Mouse (Mus musculus) midbrain, embryonic 16.5 days (tissue): ENCODE data around the gene Gm15127. TPM values are rescaled to one million over a fixed set of nuclear protein-coding genes. Genes with fewer than 3 reads are reported as not detected.
"Not testable (repeated sequence)": the region's sequence is repeated elsewhere in the genome, so short reads cannot be mapped to it uniquely, and the experiment has no call there.

Experiments used
- ATAC-seq: fragments of 200-750 bp; cut with Nextera tagmentation; 2 replicates; pipeline ENCODE4 v1.8.0; 2017; ENCODE audit warnings: moderate TSS enrichment
- H3K27ac ChIP-seq: fragments of 300-500 bp; sonication (generic); 2 replicates; pipeline ENCODE4 v1.5.1; 2014; ENCODE audit warnings: mild to moderate bottlenecking, low read length, mixed read lengths
- H3K27me3 ChIP-seq: fragments of 300-500 bp; sonication (generic); 2 replicates; pipeline ENCODE4 v1.6.1; 2014; ENCODE audit warnings: low read depth, low read length, mixed read lengths; ENCODE audit not compliant: control insufficient read depth, insufficient read depth
- H3K36me3 ChIP-seq: fragments of 300-500 bp; sonication (generic); 2 replicates; pipeline ENCODE4 v1.6.1; 2014; ENCODE audit warnings: mild to moderate bottlenecking, low read length, moderate library complexity, mixed read lengths; ENCODE audit not compliant: control insufficient read depth, insufficient read depth
- H3K4me1 ChIP-seq: fragments of 300-500 bp; sonication (generic); 2 replicates; pipeline ENCODE4 v1.6.1; 2014; ENCODE audit warnings: mild to moderate bottlenecking, low read length, mixed read lengths; ENCODE audit not compliant: control insufficient read depth, insufficient read depth
- H3K4me2 ChIP-seq: fragments of 300-500 bp; sonication (generic); 2 replicates; pipeline ENCODE4 v1.6.1; 2014; ENCODE audit warnings: mild to moderate bottlenecking, low read length, mixed read lengths
- H3K4me3 ChIP-seq: fragments of 300-500 bp; sonication (generic); 2 replicates; pipeline ENCODE4 v1.5.1; 2014; ENCODE audit warnings: low read depth, mild to moderate bottlenecking, low read length, moderate library complexity, mixed read lengths
- H3K9ac ChIP-seq: fragments of 300-500 bp; sonication (generic); 2 replicates; pipeline ENCODE4 v1.6.1; 2014; ENCODE audit warnings: low read depth, low read length, mixed read lengths
- H3K9me3 ChIP-seq: fragments of 300-500 bp; sonication (generic); replicated peaks from 2 replicates; pipeline ENCODE4 v1.6.1; 2014; ENCODE audit warnings: mild to moderate bottlenecking, low read length, mixed read lengths; ENCODE audit not compliant: control insufficient read depth, poor library complexity, severe bottlenecking
- WGBS: fragments of 180-500 bp; shearing (Covaris S2); extraction: QIAGEN DNeasy Blood & Tissue Kit; methylation state at CpG from one replicate; pipeline ENCODE4 v1.1.7; 2014; 5-methylcytosine and 5-hydroxymethylcytosine counted together
- polyA plus RNA-seq: library from polyadenylated mRNA; unstranded; fragments of >200 nt; fragmentation: Nextera tagmentation; extraction: Ambion mirVana; gene quantifications from 2 replicates; pipeline ENCODE4 v1.2.1, GENCODE M21; 2015

Gene Gm15127
- polyA plus RNA-seq = not detected in 2 replicates

DNA sequence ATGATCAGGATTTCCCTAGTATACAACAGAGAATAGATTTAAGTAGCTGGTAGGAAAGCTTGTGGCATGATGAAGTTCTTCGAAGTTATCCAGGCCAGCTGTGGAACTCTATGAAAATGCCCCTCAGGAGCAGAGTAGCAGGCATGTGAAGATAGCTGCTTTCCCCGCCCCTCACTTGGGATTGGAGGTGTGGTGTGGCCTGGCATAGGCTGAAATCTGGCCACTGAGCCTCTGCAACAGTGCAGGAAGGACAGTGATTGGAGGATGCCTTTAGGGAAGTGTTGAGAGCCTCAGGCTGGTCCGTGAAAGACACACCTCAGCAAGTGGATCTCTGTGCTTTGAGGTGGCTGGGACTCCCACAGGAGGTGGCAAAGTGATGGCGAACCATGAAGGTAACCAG, at the start of gene Gm15127:
TSS of gene Gm15127 (plus strand) at position 301 of the 400 bp plus-strand sequence.
- not testable (repeated sequence) for H3K4me3 ChIP-seq, H3K9me3 ChIP-seq, H3K4me1 ChIP-seq, H3K27me3 ChIP-seq, H3K4me2 ChIP-seq, H3K27ac ChIP-seq, ATAC-seq, H3K9ac ChIP-seq, H3K36me3 ChIP-seq
- WGBS = 80% methylated on average over 1 of the region's 4 CpGs

DNA sequence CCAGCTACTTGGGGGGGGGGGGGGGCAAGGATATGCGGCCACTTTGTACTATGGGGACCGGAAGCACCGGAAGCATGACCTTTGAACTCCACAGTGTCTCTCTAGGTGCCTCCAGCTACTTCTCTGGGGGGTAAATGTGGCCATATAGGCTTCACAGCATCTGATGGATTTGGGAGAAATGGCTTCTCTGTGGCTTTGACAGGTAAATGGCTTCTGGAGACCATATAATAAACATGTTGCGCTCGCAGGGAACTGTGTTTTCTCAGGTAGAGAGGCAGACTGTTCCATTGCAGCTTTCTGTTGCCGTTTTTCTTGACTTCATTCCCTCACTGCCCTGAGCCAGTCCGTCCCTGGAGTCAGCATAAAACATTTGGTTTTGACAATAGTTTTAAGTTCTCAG, 48.3 kb upstream of the Gm15127 start, which contains the start of gene Gm8334:
TSS of gene Gm8334 (minus strand) at position 101 of the 400 bp plus-strand sequence.
- not testable (repeated sequence) for H3K4me3 ChIP-seq, H3K27ac ChIP-seq, H3K36me3 ChIP-seq, H3K27me3 ChIP-seq, H3K9ac ChIP-seq, H3K9me3 ChIP-seq, H3K4me1 ChIP-seq, ATAC-seq, H3K4me2 ChIP-seq
- WGBS = 91% methylated on average over 2 of the region's 7 CpGs

DNA sequence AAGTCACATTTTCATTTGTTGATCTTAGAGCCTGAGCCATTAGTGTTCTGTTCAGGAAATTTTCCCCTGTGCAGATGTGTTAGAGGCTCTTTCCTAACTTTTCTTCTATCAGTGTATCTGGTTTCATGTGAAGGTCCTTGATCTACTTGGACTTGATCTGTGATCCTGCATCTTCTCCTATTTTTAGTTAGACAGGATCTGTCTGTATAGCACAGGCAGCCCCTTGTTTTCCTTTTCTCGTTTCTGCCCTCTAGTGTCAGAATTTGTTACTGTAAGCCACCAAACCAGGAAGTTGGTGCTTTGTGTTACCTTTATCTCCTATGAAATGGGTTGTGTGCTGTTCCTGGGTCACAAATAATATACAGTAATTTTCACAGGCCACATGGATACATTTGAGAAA, 12.9 kb downstream of the Gm15127 start:
- WGBS = 9% methylated on average over 1 of the region's 1 CpGs
- not testable (repeated sequence) for H3K36me3 ChIP-seq

More for the DNA sequence above, 12.9 kb downstream of the Gm15127 start:
- not testable (repeated sequence) for H3K27me3 ChIP-seq, H3K9me3 ChIP-seq, H3K4me2 ChIP-seq, ATAC-seq, H3K4me1 ChIP-seq, H3K9ac ChIP-seq, H3K27ac ChIP-seq, H3K4me3 ChIP-seq

Other genes with a start within 250 kb of the Gm15127 start
- gene Gm15114, start 174.6 kb upstream of the Gm15127 start, polyA plus RNA-seq = not detected in 2 replicates
- not detected in 2 replicates for gene Gm8334, start 48.4 kb upstream of the Gm15127 start, polyA plus RNA-seq
- not detected in 2 replicates for gene Luzp4, start 194.0 kb downstream of the Gm15127 start, polyA plus RNA-seq